Mouse (Mus musculus): Measurements from ENCODE around the gene Snx21.

Gene Snx21

GRCm38 (mm10) chr2:164832032-164832747 lies 46.6 kb downstream of the Snx21 start:
- DNase-seq: no peak

- peak; percentile 83 for DNase-seq
Measured at GRCm38 (mm10) chr2:164832748-164833301, 47.2 kb downstream of the Snx21 start, which contains the start of gene Ctsa. Gene Ctsa, plus strand, starts transcription at chr2:164832873.

GRCm38 (mm10) chr2:164833314-164833959 lies 47.8 kb downstream of the Snx21 start, which contains the start of gene Neurl2:
Gene Neurl2, minus strand, starts transcription at chr2:164833456.
- DNase-seq: peak; percentile 92

- peak; percentile 39 for DNase-seq
Measured at GRCm38 (mm10) chr2:164834531-164834930, 48.9 kb downstream of the Snx21 start.

GRCm38 (mm10) chr2:164835164-164835563 lies 49.5 kb downstream of the Snx21 start:
- no peak for DNase-seq
